Mouse (Mus musculus) olfactory bulb, adult 2 months (tissue): ENCODE results near the gene Plcb4. TPM values are rescaled to one million over a fixed set of nuclear protein-coding genes. Genes with fewer than 3 reads are reported as not detected.
A peak's percentile ranks its signal among the peaks of the same experiment; 100 is the strongest.

Experiments used
- H3K27ac ChIP-seq: fragments of 200-500 bp; 2 replicates; pipeline ENCODE4 v1.5.1; 2012; ENCODE audit warnings: low read depth, low read length; ENCODE audit not compliant: insufficient read depth
- H3K4me1 ChIP-seq: fragments of 200-500 bp; 2 replicates; pipeline ENCODE4 v1.6.1; 2012; ENCODE audit warnings: low read length; ENCODE audit not compliant: control insufficient read depth, insufficient read depth
- H3K4me3 ChIP-seq: fragments of 200-500 bp; 2 replicates; pipeline ENCODE4 v1.5.1; 2012; ENCODE audit warnings: mild to moderate bottlenecking, low read depth, low read length, moderate library complexity; ENCODE audit not compliant: insufficient read depth
- CTCF ChIP-seq: fragments of 200-500 bp; IDR thresholded peaks from 2 replicates; pipeline ENCODE4 v1.5.1; 2012; ENCODE audit warnings: low read depth, mild to moderate bottlenecking, low read length, moderate library complexity; ENCODE audit not compliant: insufficient read depth
- POLR2A ChIP-seq: fragments of 200-500 bp; IDR thresholded peaks from 2 replicates; pipeline ENCODE4 v1.6.1; 2012; ENCODE audit warnings: mild to moderate bottlenecking, low read depth, low read length, moderate library complexity; ENCODE audit not compliant: insufficient read depth
- WGBS: fragments of 180-500 bp; shearing (Covaris S2); methylation state at CpG from one replicate; pipeline ENCODE4 v1.1.7; 2018; 5-methylcytosine and 5-hydroxymethylcytosine counted together
- polyA plus RNA-seq: library from polyadenylated mRNA; stranded (reverse); fragments of >200 nt; gene quantifications from 2 replicates; pipeline ENCODE4 v1.2.4, GENCODE M21; 2012; ENCODE audit warnings: low replicate concordance; ENCODE audit not compliant: missing spikeins, insufficient read depth, insufficient read length

Gene Plcb4
- polyA plus RNA-seq, 1 experiment, result not detected

- H3K4me3 ChIP-seq, result no peak overlapping the region
- H3K27ac ChIP-seq, result no peak overlapping the region
- WGBS, result 80% methylated on average over 11 of the region's 11 CpGs
- TF ChIP-seq CTCF, result no peak
- no peak for TF ChIP-seq POLR2A
- peaks cover 5% of the 10 kb centered on the region for H3K4me1 ChIP-seq
These were observed 334.5 kb downstream of the Plcb4 start for GRCm38 (mm10) chr2:135993314-135993713.

GRCm38 (mm10) chr2:135995196-135995595 is 336.4 kb downstream of the Plcb4 start:
- WGBS, result 95% methylated on average over 4 of the region's 4 CpGs
- H3K4me3 ChIP-seq, result no peak overlapping the region
- TF ChIP-seq CTCF, result no peak
- no peak for TF ChIP-seq POLR2A
- peaks cover 5% of the 10 kb centered on the region for H3K4me1 ChIP-seq
- no peak overlapping the region for H3K27ac ChIP-seq

GRCm38 (mm10) chr2:135996936-135997335 is 338.1 kb downstream of the Plcb4 start:
- Histone ChIP-seq H3K4me3 (no peak overlapping the region), H3K4me1 (peaks cover 5% of the 10 kb centered on the region), H3K27ac (peak overlapping the region; percentile 57; the same call in 1 of the 2 replicates)
- TF ChIP-seq POLR2A (no peak), CTCF (no peak)
- 61% methylated on average over 6 of the region's 6 CpGs for WGBS

- peaks cover 5% of the 10 kb centered on the region for H3K4me1 ChIP-seq
- peak overlapping the region; percentile 25; the same call in 1 of the 2 replicates for H3K4me3 ChIP-seq
- TF ChIP-seq POLR2A, result no peak
- TF ChIP-seq CTCF, result no peak
- 23% methylated on average over 18 of the region's 18 CpGs for WGBS
- H3K27ac ChIP-seq, result peak overlapping the region; percentile 57; the same call in 1 of the 2 replicates
These were observed 338.7 kb downstream of the Plcb4 start for GRCm38 (mm10) chr2:135997361-135998150.

- 93% methylated on average over 7 of the region's 7 CpGs for WGBS
- TF ChIP-seq POLR2A, result no peak
- H3K27ac ChIP-seq, result no peak overlapping the region
- peaks cover 5% of the 10 kb centered on the region for H3K4me1 ChIP-seq
- no peak overlapping the region for H3K4me3 ChIP-seq
These were observed 340.1 kb downstream of the Plcb4 start for GRCm38 (mm10) chr2:135998886-135999285.

GRCm38 (mm10) chr2:135999361-135999760 is 340.6 kb downstream of the Plcb4 start:
- TF ChIP-seq POLR2A, result no peak
- TF ChIP-seq CTCF, result no peak
- no peak overlapping the region for H3K27ac ChIP-seq
- WGBS, result 88% methylated on average over 1 of the region's 1 CpGs
- no peak overlapping the region for H3K4me3 ChIP-seq
- peaks cover 5% of the 10 kb centered on the region for H3K4me1 ChIP-seq

GRCm38 (mm10) chr2:136000933-136001332 is 342.1 kb downstream of the Plcb4 start:
- H3K4me3 ChIP-seq, result no peak overlapping the region
- TF ChIP-seq CTCF (no peak), POLR2A (no peak)
- 52% methylated on average over 5 of the region's 5 CpGs for WGBS
- H3K4me1 ChIP-seq, result peaks cover 5% of the 10 kb centered on the region
- H3K27ac ChIP-seq, result no peak overlapping the region

- Histone ChIP-seq H3K4me1 (peaks cover 5% of the 10 kb centered on the region), H3K27ac (no peak overlapping the region), H3K4me3 (no peak overlapping the region)
- TF ChIP-seq POLR2A (no peak), CTCF (no peak)
- 52% methylated on average over 7 of the region's 7 CpGs for WGBS
These were observed 343.3 kb downstream of the Plcb4 start for GRCm38 (mm10) chr2:136002118-136002517.

- whole genome bisulfite sequencing, result 92% methylated on average over 1 of the region's 1 CpGs
- TF ChIP-seq POLR2A (no peak), CTCF (no peak)
- Histone ChIP-seq H3K4me1 (0 out of 2 replicates have a peak, but pooled peaks cover 2% of the 10 kb centered on the region), H3K4me3 (no peak overlapping the region), H3K27ac (no peak overlapping the region)
These were observed 345.0 kb downstream of the Plcb4 start for GRCm38 (mm10) chr2:136003836-136004235.

- TF ChIP-seq POLR2A (no peak), CTCF (no peak)
- Histone ChIP-seq H3K27ac (no peak overlapping the region), H3K4me3 (no peak overlapping the region), H3K4me1 (0 out of 2 replicates have a peak, but pooled peaks cover 2% of the 10 kb centered on the region)
- 90% methylated on average over 5 of the region's 5 CpGs for WGBS
These were observed 347.5 kb downstream of the Plcb4 start for GRCm38 (mm10) chr2:136006280-136006679.
